Mouse (Mus musculus) monocyte, adult 2 months (primary cell): Measurements from ENCODE around the gene Gm12830.

Experiments used
- DNase-seq, 2 experiments: peaks; one replicate each; pipeline ENCODE4 v3.0.0; 2022; ENCODE audit warnings: low spot score in 2 of 2, low read depth in 1 of 2

Gm12830 gene

DNA sequence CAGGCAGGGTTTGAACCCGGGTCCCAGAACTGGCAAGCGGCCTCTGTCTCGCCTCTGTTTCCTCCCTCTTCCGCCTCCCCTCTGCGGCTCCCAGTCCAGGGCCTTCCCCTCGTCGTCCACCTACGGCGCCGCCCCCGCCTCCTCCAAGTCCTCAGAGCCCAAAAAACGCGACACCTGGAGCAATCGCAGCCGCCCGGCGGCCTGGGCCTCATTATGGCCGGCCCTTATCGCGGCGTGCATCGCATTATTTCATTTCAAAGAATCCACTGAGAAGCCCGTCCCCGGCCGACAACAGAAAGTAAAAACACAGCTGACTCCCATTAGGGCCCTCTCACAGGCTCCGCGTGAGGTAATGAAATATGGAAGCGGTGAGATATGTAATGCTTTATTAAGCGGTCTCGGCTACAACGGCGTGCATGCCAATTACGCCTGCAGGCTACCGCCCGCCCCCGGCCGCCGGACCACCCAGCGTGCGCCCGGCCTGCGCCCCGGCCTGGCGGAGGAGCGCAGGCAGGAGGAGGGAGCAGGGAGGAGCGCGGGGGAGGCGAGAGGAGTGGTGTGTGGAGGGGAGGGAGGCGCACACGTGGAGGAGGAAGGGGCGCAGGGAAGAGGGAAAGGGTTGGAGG, at the start of gene Gm12830:
Gene Gm12830 (plus strand): TSS at position 156 of the 626 bp plus-strand sequence.
- no peak for DNase-seq

- no peak for DNase-seq
Observed at GRCm38 (mm10) chr4:114773316-114773715, 48.2 kb upstream of the Gm12830 start.

- no peak for DNase-seq
Observed at GRCm38 (mm10) chr4:114777625-114778202, 43.8 kb upstream of the Gm12830 start.

GRCm38 (mm10) chr4:114778716-114779474, 42.6 kb upstream of the Gm12830 start:
- no peak for DNase-seq

- DNase-seq = no peak
Observed at GRCm38 (mm10) chr4:114779475-114779757, 42.1 kb upstream of the Gm12830 start.

DNA sequence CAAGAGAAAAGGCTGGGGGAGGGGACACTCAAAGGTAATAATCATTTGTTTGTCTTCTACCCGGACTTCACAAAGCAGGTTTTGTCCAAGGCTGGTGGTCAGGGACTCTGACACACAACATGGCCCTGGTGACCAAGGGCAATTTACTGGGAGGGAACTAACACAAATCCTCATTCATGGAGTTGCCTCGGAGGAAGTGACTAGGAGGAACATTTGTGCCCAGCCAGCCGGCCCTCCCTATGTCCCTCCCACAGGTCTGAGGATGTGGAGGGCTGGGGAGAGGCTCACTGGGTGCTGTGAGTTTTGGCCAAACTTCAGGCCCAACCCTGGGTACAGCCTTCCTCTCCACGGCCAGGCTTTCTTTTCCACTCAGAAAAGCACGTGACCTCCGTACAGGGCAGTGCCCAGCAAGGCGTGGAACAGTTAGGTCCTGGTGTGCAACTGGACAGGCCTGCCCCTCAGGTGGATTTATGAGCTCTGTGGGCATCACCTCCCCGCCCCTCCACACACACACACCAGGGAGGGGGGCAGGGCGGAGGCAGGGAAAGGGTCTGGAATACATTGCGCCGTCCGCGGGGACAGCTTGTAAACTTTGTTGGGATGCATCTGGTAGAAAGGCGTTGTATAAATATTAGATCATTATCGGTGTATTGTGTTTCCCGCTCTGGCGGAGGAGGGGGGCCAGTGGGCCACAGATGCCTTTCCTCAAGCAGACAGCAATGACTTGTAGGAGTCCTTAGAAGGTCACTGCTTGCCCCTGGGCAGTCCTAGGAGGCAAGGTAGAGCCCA, 41.6 kb upstream of the Gm12830 start:
- DNase-seq = no peak

DNA sequence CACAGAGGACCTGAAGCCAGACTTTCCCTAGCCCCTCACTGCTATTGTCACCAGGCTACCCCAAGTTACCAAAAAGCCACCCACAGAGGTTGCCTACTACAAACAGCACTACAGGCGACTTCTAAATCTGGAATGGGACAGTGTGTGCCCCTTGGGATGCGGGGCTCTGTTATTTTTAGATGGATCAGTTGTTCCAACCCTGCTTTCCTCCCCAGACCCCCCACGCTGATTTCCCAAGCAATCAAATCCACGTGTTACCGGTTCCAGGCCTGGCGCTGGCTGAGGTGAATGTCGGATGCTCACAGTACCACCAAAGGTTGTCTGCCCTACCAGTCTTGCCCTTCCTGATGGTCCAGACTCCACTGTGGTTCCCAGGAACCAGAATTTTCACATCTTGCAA, 38.7 kb upstream of the Gm12830 start:
- DNase-seq = no peak

DNA sequence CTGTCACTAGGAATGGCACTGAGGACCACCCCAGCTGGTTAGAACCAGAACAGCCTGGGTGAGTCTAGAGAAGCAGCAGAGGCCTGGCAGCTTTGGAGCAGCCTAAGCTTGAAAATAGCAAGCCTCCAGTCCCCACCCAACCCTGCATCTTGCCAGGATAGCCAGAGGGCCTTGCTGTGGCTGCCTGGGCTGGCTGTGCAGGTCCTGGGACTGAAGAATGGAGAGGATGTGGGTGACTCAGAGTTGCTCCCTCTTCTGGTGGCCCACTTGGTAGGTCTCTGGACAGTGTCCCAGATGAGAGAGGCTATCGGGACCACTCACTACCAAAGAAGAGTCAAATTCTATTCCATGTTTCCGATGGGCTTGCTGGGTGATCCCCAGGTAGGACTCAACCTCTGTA, 36.8 kb upstream of the Gm12830 start:
- no peak for DNase-seq

- DNase-seq = no peak
Observed at GRCm38 (mm10) chr4:114788856-114789255, 32.7 kb upstream of the Gm12830 start.

GRCm38 (mm10) chr4:114791650-114792049, 29.9 kb upstream of the Gm12830 start:
- no peak for DNase-seq

DNA sequence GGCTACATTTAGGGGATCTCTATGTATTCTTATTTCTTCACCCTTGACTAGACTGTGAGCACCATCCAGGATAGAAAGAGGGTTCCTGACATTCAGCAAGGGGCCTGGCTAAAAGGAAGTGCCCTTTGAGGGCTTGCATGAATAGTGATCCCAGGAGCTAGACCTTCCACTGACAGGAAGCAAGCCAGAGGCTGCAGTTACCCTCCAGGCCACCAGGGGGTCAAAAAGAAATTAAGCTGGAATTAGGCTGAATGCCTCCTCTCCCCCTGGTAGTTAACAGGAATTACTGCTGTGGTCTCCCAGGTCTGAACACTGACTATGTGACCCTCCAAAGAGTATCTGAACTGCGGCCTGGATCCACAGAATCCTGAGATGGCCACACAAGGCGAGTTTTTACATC, 27.7 kb upstream of the Gm12830 start:
- no peak for DNase-seq

DNA sequence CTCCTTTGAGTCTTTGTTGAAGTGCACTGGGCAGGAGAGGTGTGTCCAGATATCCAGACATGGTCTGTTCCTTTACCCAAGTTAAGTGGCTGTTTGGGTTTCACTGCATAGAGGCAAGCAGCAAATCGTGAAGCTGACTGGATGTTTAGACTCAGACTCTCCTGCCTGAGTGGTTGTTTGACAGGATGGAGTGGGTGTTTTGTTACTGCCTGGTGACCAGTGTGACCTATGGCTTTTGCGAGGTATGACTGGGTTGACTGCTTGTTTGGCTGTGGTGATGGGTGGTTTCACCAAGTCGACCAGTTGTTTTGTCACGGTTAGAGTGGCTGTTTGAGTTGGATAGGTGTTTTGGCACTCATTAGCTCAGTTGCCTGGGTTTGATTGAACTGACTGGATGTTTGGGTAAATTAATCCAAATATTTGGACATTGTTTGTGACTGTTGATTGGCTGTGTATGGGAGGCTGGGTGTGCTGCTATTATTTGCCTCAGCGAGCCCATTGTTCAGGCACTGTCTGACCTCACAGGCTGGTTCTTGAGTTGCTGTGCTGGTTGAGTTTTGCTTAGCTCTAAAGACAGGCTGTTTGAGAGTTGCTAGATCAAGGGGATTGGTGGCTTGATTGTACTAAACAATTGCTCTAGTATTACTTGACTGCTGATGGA, 24.1 kb upstream of the Gm12830 start:
- DNase-seq = no peak

DNA sequence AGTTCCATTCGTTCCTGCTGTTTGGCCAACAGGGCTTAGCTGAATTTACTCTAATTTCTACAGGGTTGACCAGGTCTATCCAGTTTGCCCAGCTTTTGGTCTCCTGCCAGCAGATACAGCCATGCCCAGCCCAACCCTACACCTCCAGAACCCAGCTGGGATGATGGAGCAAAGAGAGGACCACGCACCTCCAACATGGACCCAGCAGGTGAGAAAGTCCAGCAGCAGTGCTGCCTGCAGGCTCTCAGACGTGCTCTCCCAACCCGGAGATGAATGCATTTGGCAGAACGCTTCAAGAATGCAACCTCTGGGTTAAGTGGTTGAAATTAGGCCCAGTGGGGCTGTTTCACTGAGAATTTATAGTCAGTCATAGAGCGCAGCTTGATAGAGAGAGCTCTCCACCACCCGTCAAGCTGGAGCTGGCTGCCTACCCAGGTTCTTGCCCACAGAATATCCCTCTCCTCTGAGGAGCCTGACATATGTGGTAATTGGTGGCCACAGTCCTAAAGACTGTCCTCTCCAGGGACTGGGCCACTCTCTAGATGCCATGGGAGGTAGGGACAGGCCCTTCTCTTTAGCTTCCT, 23.4 kb upstream of the Gm12830 start:
- no peak for DNase-seq

DNA sequence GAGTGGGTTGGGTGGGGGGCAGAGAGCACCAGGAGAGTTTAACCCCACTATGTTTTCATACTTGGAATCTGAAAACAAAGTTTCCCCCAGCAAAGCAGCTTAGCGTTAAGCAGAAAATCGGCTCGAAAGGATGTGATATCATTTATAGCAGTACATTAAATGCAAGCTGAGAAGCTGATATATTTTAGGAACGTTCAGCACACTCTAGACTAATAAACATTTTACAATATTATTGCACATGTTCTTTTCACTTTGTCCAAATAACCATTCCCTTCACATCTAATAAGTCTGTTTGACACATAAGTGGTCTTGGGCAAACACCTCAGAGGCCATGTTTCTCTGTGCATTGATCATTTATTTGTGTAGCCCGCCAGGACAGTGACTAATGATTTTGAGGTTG, 17.4 kb upstream of the Gm12830 start:
- DNase-seq = no peak

GRCm38 (mm10) chr4:114818963-114819702, 2.4 kb upstream of the Gm12830 start:
- DNase-seq = no peak

DNA sequence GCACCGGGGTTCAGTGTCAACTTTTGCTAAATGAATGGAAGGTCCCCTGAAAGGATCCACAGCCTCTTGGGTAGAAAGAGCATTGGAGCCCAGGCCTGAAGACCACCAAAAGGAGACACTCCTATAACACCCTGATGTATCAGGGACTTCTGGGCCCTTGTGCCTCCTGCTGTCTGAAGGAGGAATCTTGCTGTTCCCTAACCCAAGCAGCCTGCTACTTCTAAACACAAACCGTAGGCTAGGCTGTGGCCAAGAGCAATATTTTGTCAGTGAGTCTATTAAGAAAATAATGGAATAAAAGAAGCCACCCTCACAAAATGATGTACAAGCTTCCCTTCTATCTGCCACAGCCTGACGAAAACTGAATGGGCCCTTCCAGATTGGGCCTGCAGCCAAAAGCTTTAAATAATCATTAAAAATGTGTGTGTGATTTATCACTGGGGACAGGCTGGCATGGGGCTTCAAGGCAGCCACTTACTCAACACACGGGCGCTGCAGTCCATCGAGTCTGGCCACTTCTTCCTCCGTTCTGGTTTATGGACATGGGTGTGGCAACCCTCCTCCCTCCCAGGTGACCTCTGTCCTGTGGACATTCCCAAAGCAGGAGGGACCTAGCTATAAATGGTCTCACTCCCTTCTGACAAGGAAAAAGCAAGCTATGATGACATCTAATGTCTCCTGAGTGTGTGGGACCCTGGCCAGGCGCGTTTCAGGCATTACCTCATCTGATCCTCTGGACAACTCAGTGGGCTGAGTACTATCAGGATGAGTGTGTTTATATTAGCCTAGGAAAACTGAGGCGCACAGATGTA, 13.5 kb downstream of the Gm12830 start:
- no peak for DNase-seq

DNA sequence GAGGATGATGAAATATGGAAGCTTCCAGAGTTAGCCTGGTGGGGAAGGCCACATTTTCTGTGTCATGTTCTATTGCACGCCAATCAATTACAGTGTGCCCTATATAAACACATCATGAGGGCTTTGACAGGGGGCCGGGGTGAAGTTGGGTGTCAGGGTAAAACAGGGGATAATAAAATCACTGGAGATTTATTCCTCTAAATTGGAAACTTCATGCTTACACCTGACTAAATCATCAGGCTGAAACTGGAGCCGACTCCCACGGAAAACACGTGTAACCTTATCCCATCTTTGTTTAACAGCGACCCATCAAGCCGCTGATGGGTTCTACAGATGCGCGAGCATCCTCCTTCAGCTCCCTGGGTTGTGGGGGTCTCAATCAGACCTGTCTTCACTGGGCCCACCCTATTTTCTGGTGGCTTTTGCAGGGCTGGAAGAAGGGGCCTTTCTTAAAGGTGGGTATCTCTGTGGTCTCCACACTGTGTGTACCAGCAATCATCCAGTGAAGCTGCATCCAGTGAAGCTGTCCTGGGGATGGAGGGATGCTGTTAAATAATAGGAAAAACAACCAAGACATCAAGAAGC, 19.9 kb downstream of the Gm12830 start:
- no peak for DNase-seq

DNA sequence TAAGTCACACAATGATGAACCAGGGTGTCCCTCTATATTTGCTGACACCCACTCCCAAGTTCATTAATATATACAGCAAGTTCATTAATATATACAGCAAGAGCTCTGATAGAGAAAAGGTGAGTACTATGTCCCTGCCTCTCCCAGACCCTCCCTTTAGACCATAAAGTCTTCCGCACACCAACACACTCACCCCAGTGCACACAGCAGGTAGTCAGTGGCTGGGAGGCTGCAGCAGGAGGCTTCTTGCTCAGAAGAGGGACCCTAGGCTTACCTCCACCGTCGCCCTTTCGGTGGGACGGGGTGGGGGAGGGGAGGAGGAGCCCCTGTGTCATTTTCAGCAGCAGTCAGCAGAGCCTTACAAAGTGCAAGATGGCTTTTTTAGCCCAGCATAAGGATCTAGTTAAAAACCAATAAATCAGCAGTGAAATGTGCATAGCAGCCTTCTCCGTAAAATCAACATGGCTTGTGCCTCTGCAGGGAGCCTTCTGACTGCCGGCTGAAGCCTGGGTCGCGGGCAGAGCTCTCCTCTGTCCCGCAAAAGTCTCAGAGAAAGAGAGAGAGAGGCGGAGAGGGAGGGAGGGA, 20.9 kb downstream of the Gm12830 start:
- no peak for DNase-seq
